Mouse (Mus musculus) activated CD4-positive, CD25-positive, alpha-beta regulatory T cell, adult 4 months (primary cell): ENCODE measurements around the gene Pde8a. TPM values are rescaled to one million over a fixed set of nuclear protein-coding genes. Genes with fewer than 3 reads are reported as not detected.

Experiments
- ATAC-seq: one replicate; pipeline ENCODE4 v1.8.0; 2017
- polyA plus RNA-seq, 2 experiments: library from polyadenylated mRNA; unstranded; fragments of 100-300 nt; shearing (Covaris generic); gene quantifications; one replicate each; pipeline ENCODE4 v1.2.1; 2017

Pde8a gene
- polyA plus RNA-seq, 2 experiments from 2014 or later = 1.1 to 2.3 TPM

DNA sequence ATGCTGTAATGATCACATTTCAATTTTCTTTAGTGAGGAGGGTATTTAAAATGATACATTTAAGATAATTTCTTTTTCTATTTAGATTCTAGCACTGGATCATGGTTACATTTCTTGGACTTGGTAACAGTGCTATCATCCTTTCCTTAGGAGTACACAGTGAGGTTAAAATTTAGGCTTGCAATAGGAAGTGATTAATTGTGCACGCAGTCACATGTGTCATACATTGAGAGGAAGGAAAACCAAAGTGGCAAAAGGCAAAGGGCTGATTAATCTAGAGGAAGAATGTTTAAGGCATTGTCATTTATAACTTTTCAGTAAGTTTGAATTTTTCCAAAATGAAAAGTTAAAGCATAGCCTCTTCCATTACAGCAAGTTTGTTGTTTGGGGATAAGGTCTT lies 67.8 kb downstream of the Pde8a start:
- ATAC-seq = no peak

DNA sequence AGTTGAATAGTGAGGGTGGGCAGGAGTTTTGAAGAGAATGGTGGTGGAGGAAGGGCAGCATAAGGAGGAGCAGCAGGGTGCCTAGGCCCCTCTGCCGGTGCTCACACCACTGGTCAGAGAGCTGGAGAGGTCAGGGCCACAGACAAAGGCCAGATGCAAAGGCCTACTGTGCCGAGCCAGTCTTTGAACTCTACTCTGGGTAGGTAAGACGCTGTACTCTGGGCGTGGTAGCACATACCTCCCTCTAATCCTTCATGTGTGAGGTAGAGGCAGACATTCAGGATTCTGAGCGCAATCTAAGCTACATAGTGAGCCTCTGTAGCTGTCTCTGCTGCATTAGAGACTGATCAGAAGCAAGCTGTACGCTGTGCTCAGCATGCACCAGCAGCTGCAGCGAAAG lies 73.1 kb downstream of the Pde8a start:
- no peak for ATAC-seq

DNA sequence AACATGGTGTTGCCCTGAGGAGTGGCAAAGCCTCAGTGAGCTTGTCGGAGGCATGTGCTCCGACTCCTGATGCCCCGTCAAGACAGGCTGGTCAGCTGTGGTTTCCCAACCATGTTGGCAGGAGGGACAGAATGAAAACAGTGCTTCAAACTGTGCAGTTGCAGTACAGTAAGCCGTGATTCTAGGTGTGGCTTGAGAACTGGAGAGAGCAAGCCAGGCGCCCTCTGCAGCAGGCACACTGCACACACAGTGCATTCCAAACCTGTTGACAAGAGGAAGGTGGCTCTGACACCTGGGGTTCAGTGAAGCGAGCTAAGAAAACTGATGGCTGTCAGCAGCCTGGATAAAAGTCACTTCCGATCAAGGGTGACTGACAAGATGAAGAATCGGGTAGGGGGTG lies 73.5 kb downstream of the Pde8a start:
- ATAC-seq = no peak

DNA sequence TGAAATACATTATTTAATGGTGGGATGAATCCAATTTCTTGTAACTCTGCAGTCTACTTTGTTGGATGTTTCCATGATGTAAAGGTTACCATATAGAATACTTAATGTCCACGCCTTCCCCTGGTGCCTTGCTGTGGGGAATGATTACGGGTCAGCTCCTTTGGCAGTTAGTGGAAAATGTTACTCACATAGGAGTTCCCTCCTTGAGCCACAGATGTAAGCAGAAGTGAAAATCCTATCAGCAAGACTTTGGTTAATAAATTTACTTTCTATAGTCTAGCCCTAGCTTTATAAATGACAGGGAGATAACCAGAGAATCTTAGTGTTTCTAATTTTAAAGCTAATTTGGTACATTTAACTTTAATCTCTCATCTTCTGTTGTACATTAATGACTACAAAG lies 81.8 kb downstream of the Pde8a start:
- no peak for ATAC-seq

DNA sequence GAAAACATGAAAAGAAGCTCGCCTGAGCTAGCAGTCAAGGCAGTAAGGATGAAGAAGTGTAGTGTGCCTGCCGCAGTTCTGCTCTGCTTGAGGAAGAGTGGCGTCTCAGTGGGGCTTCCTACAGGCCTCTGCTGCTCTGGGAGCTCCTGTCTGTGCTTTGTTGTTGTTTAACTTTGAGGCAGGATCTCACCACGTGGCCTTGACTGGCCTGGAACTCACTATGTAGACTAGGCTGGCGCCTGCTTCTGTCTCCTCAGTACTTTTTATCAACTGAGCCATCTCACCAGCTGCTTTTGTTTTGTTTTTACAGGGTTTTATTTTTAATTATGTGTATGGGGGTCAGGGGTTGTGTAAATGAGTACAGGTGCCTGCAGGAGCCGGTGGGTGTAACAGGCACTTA lies 84.8 kb downstream of the Pde8a start:
- ATAC-seq = no peak

DNA sequence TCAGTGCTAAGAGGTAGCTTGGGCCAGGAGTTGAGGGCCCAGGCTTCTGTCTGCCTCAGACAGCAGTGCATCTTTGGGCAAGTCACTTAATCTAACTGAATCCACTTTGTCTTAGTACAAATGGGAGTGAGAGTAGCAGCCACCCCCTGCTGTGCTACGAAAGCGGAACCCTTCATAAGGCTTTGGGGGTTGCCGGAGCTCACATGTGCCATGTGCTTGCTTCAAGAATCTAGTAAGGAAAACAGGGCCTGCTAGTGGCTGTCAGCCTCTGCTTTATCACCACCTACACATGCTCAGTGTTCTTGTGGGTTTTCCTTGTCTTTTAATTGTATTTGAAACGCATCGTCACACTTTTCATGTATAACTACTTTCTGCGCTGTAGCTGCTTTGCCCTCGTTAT lies 87.9 kb downstream of the Pde8a start:
- ATAC-seq = no peak

DNA sequence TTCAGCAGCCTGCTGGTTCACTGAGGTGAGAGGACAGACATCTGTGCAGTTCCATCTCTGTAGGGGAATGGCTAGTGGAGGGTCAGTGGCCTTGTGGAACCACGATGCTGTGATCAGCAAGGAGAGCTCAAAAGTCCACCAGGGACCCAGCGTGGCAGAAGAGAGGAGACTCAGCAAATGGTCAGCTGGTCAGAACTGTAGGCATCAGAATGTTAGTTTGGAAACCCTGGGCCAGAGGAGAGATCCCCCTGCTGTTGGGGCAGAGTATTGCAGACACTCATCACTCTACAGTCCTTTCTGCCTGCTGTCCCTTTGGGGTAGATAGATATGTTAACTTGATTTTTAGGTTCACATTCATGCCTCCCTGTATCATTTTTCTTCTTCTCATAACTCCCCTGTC lies 90.3 kb downstream of the Pde8a start:
- ATAC-seq = no peak

DNA sequence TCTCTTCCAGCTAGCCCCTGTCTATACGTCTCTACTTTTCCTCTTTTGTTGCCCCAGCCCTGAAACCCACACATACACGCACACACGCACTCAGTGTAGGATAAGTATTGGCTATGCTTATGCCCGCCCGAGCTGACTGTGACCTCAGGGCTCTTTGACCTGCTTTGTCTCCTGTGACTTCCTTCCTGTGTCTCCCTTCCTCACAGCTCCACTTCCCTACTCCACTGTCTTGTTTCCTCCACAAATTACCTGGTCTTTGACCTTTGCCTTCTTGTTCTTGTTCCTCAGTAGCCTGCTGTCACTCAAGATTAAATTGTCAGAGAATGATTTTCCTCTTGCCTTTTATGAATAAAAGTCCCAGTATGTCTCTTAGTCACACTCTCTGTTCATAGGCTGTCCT lies 90.7 kb downstream of the Pde8a start:
- ATAC-seq = no peak

DNA sequence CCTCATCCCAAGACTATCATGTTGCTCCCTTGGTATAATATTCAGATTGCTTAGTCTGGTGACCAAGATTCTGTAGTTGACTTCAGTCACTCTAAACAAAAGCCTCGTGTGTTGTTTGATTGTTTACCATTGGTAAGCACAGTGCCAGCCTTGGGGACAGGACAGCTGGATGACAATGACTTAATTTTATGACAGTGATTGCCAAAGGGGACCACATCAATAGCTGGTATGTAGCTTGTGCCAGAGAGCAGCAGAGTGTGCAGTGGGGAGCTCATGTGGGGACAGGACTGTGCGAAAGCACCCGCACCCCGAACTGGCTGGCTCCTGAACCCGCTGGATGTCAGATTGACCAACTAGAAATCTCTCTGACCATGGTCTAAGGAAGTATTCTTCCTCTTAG lies 91.3 kb downstream of the Pde8a start:
- ATAC-seq = no peak

DNA sequence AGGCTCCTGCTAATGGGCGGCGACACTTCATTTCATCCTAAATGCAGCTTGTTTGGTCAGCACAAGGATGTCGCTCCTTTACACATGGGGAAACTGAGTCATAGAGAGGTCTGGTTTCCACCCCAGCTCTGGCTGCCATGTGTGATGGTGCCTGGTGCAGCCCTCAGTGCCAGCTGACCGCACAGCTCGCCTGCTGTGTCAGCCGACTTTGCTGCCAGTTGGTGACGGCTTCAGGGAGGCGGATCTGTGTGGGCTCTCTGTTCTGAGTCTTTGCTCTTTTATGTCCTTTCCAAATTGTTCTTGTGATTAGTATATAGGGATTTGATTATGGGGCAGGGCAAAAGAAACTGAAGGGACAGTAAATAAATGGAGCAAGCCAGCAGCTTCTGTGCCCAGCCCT lies 94.3 kb downstream of the Pde8a start:
- no peak for ATAC-seq

DNA sequence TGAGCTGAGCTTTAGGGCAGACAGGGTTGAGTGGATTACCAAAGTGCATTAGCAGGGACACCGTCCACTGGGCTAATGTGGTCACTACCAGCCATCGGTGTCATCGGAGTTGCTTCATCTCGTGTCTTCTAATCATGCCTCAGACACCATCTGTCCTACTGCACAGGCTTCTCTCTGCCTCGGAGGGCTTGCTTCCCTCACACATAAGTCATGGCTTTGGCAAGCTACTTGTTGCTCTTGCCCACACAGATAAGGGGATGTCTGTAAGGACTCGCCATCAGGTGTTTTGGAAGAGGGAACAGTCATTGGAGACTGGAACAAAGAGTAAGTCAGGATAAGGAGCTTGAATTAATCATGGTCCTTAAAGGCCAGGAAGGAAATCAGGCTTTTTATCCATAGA lies 95.9 kb downstream of the Pde8a start:
- ATAC-seq = no peak

DNA sequence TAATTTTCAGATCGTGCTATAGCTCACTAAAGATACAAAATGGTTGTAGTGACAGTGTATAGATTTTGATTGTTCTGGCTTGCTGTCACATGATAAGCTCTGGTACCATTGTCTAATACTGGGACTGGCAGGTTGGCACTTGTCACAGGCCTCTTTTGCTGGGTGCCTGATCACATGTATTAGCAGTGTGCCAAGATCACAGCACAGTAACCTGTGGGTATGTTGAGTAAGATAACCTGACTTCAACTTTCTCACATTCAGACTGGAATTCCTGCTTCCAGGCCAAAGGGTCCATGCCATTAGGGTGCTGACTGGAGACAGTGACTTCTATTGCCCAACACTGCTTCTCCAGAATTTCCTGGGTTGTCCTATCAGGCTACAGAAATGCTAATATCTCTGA lies 97.7 kb downstream of the Pde8a start:
- ATAC-seq = no peak

DNA sequence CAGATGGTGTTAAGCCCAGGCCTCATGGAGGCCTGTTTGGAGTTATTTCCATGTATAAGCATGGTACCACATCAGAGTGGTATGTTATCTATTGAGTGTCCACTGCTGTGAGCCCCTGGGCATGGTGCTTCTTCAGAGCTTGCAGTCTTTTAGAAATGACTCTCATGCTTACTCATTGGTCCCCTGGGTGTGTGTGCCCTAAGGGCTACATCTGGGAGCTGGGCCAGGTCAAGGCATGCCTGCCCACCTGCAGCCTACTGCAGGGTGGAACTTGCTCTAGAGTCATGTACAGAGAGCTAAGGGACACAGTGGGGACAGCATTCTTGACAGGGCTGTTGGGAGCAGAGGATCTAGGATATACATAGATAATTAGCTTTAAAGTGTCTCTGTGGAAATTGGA lies 98.2 kb downstream of the Pde8a start:
- ATAC-seq = no peak

DNA sequence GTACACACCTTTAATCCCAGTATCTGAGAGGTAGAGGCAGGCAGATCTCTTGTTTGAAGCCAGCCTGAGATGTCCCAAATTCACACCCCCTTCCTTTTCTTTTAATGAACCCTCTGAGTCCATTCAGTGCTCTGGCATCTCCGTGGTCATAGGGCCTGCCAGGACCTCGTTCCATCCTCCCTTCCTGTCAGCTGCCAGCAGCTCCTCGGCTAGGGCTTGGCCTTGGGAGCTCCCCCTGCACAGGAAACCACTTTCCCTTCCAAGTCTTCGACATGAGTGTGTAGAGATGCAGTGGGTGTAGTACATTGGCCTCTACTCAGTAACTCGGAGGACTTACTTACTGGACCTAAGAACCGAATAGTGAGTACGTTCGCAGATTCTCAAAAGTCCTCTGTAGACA lies 102.2 kb downstream of the Pde8a start:
- ATAC-seq = no peak

DNA sequence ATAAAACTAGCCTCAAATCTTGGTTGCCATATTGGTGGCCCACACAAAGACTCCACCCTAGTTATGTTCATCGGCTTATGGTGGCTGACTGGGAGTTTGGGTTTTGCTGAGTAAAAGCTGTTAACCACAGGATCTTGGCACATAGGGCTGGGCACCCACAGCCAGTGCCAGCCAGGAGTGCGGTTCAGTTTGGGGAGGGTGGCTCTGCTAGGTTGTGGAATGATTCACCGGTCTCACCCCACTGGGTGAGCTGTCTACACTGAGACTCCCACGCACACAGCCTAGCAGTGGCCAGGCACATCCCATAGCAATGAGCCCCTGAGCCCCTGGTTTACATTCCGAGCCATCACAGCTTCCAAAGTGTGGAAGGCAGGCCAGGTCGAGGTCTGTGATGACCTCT lies 106.4 kb downstream of the Pde8a start:
- ATAC-seq = no peak

DNA sequence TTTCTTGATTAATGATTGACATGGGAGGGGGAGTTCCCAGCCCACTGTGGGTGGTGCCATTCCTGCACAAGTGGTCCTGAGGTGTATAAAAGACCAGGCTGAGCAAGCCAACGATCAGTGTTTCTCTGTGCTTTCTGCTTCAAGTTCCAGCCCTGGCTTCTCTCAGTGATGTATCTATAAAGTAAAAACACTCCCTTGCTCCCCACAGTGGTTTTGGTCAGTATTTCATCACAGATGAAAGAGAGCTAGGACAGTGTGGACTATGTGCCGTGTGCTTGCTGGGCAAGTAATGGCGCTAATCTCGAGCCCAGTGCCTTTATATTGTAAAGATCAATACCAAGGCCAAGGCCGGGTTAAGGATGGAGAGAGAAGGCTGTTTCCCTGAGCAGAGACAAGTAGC lies 108.4 kb downstream of the Pde8a start:
- no peak for ATAC-seq

DNA sequence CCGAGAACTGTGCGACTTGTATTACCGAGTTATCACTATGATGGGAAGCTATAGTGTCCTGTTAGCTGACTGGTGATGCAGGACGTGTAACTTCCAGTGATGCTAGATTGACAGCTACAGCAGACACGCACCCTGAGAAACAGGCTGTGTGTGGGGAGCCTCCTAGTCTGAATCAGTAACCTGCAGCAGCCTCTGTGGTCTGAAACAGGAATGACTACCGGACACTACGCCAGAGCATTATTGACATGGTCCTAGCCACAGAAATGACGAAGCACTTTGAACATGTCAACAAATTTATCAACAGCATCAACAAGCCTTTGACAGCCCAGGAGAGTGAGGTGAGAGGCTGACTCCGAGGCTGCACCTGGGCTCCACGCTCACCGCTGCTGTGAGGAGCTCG lies 112.6 kb downstream of the Pde8a start:
- no peak for ATAC-seq

DNA sequence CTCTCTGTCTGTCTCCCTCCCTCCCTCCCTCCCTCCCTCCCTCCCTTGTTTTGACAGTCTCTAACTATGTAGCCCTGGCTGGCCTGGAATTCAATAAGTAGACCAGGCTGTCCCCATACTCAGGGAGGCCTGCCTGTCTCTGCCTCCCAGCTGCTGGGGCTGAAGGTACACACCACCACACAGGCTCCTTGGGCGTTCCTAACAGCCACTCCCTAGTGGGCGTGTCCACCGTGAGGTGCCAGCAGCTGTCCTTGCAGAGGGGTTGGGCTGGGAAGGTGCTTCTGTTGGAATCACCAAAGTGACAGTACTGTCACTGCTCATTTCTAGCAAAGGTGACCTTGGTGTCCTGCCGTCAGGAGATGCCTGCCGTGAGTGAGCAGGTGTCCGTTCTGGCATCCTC lies 113.5 kb downstream of the Pde8a start:
- no peak for ATAC-seq

DNA sequence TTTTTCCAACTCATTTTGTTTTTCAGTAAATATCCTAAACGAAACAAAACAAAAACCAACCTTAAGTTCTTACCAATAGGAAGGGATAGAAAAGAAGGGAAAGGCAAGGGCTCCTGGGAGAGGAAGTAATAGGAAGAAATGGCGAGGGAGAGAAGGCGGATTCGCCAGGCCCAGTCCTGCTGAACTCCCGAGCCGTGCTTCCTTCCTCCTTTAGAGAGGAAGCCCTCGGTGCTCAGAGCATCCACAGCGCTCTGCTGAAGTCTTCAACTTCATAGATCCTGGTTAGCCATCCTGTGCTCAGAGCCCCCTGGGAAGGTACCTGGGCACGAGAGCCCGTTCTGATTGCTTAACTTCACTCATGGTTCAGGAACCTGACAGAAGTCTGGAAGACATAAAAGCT lies 114.3 kb downstream of the Pde8a start:
- ATAC-seq = no peak

DNA sequence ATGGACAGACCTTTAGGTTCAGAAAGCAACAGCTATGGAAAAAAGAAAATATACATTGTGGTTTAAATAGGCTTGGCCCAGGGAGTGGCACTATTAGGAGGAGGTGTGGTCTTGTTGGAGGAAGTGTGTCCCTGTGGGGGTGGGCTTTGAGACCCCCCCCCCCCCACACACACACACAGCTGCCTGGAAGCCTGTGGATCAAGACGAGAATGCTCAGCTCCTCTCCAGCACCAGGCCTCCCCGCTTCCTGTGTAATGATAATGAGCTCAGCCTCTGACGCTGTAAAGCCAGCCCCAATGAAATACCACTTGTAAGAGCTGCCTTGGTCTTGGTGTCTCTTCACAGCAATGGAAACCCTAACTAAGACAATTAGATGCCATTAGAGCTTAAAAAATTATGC lies 117.4 kb downstream of the Pde8a start:
- ATAC-seq = no peak

DNA sequence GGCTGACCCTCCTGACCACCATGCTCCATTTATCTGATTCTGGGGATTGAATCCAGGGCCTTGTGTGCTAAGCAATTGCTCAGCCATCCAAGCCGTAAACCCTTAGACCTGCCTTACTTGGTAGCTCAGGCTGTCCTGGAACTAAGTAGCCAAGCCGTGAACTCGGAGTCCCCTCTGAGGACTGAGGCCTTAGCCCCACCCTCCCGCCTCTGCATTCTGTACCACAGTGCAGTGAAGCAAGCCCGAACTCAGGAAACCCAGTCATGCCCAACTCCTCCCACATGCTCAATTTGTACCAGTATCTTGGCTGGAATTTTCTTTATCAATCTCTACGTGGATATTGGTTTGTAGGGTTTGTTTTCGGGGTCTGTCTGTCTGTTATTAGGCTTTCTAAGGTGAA lies 118.5 kb downstream of the Pde8a start:
- no peak for ATAC-seq

DNA sequence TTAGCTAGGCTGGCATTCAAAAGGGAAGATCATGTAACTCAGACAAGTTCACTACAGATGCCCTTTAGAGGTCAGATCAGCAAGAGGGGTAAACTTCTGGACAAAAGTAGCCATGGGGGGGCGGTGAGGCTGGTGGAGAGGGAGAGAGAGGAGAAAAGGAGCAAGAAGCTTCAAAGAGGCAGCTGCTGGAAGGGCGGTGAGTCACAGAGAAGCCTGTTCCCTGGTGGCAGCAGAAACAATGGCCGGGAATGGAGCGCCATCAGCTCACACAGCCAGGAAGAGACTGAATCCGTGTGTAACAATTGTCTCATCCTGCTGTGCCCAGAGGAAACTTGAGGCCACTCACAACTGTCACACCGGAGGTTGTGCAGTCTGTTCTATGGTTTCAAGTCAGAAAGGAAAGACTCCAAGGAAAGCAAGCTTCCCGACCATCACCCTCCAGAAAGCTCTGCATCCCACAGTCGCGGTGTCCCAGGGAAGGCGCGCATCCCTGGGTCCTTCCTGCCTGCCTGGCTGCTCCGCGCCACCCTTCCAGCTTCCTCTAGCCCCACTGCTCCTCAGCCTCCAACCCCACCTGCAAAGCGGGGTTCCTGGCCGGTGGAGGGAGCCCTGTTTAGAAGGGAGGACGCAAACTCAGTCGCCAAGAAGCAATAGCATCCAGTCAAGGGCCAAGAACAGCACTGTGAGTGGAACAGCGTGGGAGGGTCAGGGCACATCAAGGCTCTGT lies 122.5 kb downstream of the Pde8a start:
- no peak for ATAC-seq

DNA sequence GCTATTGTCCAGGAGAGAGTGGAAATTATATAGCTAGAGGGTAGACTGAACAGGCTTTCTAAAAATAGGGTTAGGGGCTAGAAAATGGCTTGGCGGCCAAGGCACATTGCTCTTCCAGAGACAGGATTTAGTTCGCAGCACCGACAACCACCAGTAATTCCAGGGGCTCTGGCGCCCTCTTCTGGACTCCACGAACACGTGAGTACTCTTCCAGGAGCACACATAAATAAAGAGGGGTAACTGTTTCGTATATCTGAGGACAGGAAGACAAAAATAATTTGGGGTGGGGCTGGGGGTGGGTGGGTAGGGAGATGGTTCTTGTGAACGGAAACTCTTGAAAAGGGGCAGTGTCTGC lies 123.0 kb downstream of the Pde8a start:
- ATAC-seq = no peak

DNA sequence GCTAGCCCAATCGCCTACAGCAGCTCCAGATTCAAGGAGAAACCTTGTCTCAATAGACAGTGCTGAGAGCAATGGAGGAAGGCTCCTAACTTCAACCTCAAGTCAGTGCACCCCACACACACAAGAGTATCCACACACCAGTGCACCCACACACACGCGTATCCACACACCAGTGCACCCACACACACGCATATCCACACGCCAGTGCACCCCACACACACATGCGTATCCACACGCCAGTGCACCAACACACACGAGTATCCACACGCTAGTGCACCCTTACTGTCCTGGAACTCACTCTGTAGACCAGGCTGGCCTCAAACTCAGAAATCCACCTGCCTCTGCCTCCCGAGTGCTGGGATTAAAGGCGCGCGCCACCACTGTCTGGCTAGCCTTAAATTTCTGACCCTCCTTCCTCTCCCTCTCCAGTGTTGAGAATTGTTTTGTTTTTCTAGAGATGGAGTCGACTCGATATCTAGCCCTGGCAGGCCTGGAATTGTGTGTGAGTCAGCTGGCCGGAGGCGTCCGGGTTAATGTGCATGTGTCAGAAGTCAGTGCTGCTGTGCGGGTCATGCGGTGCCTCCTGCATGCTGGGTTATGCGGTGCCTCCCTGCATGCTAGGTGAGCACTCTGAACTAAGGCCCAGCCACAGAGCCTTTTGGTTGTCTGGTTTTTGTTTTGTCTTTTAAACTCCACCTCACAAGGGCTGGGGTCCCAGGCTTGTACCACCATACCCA lies 124.6 kb downstream of the Pde8a start:
- ATAC-seq = no peak

DNA sequence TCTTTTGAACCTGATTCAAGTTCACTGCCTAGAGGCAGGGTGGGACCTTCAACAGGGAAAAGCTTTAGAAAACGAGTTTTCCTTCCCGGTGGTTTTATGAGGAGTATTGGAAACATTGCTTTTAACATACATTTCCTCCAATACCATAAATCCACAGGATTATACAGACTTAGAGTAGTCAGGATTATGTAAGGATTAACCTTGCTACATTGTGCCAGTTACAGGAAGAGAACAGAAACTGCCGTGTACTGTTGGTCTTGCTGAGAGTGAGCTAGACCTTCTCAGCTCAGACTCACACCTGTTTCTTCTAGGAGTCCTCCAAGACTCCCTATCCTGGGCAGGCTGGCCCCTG lies 125.1 kb downstream of the Pde8a start:
- no peak for ATAC-seq
